Mouse (Mus musculus) olfactory bulb, adult 2 months (tissue): ENCODE results near the gene Olfr619.

Source experiments
- CTCF ChIP-seq: fragments of 200-500 bp; IDR thresholded peaks from 2 replicates; pipeline ENCODE4 v1.5.1; 2012; ENCODE audit warnings: low read depth, mild to moderate bottlenecking, low read length, moderate library complexity; ENCODE audit not compliant: insufficient read depth
- POLR2A ChIP-seq: fragments of 200-500 bp; IDR thresholded peaks from 2 replicates; pipeline ENCODE4 v1.6.1; 2012; ENCODE audit warnings: mild to moderate bottlenecking, low read depth, low read length, moderate library complexity; ENCODE audit not compliant: insufficient read depth

- TF ChIP-seq POLR2A (no peak), CTCF (no peak)
These were observed 7.0 kb downstream of the Olfr619 start for GRCm38 (mm10) chr7:103607425-103607824.
